Mouse (Mus musculus) mouse embryonic stem cell (cell line): Measurements from ENCODE around the gene Hs3st3a1.

Source experiments
- in situ Hi-C, 2 experiments: fragments of 300-500 bp; cut with MboI; formaldehyde crosslinking; loops; 1 replicate in 1 of 2; 3 replicates in 1 of 2; pipeline ENCODE4 v1.14.3; 2019 to 2020; ENCODE audit warnings: low sequenced_read_pairs in 2 of 2, low pct_unique_long_range_greater_than_20kb in 1 of 2, mixed read lengths in 1 of 2; ENCODE audit not compliant: unreplicated experiment in 1 of 2

The Hs3st3a1 gene

DNA sequence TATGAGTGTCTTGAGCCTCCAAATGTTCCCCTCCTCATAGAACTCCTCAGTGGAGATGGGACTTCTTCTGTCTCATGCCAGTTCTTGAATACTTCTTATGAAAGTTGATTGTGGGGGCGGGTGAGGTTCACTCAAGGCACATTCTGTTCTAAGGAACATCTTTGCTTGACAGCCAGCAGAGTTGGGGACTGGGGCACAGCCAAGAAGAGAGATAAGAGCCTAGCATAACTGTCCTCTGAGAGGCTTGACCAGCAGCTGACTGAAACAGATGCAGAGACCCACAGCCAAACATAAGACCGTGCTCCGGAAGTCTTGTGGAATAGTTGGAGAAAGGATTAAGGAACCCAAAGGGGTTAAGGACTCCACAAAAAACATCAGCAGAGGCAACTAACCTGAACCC is 102.1 kb downstream of the Hs3st3a1 start:
- in situ Hi-C loops: no loop called here

DNA sequence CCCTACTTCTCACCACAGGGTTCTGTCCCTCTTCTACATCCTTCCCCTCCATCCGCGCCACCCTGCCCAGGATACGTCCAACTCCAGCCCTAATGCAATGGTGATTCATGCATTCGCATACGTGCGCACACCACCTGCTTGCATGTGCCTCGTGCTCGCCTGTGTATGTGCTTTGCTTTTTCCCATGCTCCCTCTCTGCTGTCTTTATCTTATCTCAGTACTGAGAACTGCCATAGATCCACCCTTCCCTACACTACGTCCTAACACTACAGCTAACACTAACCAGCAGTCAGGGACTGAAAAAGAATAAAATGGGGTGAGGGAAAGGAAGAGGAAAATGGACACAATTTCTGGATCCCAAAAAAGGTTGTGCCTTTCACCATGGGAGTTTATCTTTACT is 106.7 kb downstream of the Hs3st3a1 start:
- in situ Hi-C loops: no loop called here

DNA sequence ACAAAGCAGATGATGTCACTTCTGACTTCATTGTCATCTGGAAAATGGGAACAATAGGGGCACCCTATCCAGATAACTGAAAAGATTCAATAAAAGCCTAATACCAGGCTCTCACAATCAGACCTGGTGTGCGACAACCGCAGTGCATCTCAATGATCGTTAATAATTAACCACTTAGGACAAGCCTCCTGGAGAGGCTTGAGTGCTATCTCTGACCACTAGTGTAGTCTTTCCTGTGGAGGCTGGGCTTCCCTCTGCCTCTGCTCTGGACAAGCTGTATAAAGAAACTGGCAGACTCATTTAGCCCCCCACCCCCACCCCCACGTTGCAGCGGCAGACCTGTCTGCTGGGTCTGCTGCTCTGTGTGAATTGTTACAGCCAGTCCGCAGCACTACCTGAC is 107.2 kb downstream of the Hs3st3a1 start:
- in situ Hi-C loops: no loop called here

DNA sequence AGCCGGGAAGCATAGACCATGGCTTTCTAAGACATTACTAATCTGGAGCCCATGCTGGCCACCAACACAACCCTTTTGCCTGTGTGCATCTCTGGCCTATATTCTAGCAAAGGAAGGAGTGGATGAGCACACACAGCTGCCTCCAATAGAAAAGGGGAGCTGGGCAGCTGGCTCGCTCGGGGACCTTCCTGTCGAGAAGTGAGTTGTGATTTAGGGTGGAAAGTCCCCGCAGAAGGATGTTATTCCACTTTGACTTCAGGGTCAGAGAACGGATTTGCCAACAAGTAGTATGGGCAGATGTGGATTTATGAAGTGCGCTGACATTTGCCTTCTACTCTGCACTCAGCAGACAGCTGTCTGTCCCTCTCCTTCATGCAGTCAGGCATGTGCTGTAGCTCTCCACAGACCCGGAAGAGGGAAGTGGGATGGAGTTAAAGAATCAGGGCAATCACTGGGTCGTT is 108.1 kb downstream of the Hs3st3a1 start:
- in situ Hi-C loops: no loop called here

DNA sequence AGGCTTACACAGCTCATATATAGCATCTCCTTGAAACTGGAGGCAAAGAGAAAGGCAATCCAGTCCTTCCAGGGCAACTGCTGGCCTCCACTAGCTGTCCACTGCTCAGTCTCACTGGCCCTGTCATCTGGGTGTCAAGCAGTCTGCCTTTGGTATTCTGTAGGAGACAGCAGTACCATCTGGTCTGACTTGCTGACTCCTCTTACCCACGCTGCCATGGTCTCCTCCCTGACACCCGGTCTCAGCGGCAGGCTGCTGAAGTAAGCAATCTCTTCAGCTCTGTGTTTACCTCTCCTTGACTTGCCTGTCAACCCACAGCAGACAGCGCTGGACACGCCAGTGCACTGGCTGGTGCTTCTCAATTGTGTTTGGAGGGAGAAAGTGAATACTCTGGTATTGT is 109.1 kb downstream of the Hs3st3a1 start:
- in situ Hi-C loops: no loop called here

DNA sequence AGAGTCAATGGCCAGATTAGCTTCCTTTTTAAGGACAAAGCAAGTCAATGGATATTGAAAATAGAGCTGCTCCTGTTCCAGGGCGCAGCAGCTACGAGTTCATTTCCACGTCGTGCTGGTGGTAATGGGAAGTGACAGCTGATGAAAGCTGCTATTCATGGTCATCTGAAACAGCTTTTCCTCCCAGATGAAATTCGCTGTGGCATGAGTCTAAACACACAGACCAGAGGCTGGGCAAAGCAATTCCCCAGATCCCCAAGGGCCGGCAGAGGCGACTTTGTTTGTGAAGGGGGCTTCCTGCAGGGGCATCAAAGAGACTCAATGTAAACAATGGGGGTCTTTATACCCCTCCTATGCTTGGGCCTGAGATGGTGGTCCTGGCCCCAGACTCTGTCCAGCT is 114.2 kb downstream of the Hs3st3a1 start:
- in situ Hi-C loops: no loop called here

DNA sequence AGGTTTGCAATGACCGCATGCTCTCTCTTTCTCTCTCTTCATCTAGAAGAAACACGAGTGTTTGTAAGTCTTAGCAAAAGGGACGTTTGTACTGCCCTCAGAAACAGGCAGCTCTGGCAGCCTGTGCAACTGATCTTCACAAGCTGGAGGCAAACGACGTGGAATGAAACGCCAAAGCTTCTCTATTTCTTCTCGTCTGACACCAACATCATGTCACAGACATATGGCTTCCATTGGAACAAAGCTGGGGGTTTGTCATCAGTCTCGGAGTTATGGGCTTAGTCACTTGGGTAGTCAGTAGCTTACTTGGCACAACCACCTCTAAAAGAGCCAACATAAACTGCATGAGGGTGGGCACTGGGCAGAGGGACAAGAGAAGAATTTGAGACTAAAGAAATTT is 114.8 kb downstream of the Hs3st3a1 start:
- in situ Hi-C loops: no loop called here

DNA sequence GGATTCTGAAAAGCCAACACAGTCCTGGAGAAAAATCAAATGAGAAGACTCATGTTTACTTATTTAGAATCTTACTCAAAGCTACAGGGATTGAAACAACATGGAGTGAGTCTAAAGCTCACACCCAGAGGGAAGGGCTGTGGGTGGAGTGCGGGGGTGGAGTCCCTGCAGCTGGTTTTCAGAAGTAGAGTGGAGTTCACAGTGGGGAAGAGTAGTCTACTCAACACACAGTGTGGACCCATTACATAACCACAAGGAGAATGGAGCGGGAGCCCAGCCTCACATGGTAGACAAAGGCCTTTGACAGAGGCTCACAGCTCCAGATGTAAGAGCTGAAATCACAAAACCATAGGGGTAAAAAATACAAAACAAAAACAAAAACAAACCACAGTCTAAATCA is 123.2 kb downstream of the Hs3st3a1 start:
- in situ Hi-C loops: no loop called here

DNA sequence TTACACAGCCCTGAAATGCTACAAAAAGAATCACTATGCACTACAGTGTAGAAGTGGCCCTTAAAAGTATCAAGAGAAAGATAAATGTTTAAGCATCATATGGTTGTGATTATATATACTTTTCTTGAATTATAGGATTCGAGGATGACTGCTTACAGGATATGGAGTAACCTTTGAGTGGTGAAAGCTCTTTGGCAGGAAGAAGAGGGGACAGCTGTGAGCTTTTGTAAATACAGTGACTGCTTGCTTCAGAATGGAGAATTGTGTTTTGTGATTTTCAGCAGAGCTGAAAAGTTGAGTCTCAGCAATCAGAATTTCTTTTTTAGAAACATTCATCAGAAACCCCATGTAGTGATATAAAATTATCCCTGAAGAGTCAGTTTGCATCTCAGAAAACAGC is 124.3 kb downstream of the Hs3st3a1 start:
- in situ Hi-C loops: no loop called here

DNA sequence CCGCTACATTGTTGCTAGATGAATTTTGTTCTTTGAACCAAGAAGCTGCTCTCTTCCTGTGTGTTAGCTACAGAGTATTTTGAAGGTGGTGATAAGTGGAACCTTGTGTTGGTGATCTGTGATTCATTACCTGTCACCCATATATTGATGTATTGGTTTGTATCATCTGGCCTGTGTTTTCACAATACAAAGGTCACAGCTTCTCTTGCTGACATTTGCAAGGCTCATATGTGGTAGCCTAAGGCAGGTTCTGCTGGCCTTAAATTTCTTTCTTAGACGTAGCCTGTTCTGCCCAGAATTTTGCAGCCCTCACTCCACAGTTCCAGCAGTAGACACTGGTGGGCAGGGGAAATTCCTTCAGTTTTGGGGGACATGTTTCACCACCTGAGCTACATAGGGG is 125.3 kb downstream of the Hs3st3a1 start:
- in situ Hi-C loops: no loop called here

DNA sequence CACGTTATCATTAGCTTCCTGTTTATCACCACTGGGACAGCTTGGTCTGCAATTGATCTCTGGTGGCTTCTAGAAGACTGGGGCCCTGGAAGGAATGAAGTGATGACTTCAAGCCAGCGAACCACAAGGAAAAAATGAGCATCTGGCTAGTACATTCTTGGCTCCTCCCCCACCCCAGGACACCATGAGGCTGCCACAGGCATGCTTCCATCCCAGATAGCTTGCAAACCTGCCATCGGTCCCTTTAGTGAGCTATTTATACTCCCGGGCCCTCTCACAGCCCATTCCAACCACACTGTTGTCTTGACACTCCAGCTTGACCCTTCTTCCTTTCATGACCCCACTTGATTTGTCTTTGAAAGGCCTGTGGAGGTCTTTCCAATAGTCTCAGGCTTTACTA is 127.6 kb downstream of the Hs3st3a1 start:
- in situ Hi-C loops: no loop called here
